Mouse (Mus musculus) frontal cortex, postnatal 14 days (tissue): Measurements from ENCODE around the gene Zfp653.
"Not testable (repeated sequence)": the region's sequence is repeated elsewhere in the genome, so short reads cannot be mapped to it uniquely, and the experiment has no call there.

Experiments
- DNase-seq, 2 experiments: peaks; one replicate each; pipeline ENCODE4 v3.0.0; 2022; ENCODE audit warnings: low spot score in 2 of 2

Zfp653 gene

DNA sequence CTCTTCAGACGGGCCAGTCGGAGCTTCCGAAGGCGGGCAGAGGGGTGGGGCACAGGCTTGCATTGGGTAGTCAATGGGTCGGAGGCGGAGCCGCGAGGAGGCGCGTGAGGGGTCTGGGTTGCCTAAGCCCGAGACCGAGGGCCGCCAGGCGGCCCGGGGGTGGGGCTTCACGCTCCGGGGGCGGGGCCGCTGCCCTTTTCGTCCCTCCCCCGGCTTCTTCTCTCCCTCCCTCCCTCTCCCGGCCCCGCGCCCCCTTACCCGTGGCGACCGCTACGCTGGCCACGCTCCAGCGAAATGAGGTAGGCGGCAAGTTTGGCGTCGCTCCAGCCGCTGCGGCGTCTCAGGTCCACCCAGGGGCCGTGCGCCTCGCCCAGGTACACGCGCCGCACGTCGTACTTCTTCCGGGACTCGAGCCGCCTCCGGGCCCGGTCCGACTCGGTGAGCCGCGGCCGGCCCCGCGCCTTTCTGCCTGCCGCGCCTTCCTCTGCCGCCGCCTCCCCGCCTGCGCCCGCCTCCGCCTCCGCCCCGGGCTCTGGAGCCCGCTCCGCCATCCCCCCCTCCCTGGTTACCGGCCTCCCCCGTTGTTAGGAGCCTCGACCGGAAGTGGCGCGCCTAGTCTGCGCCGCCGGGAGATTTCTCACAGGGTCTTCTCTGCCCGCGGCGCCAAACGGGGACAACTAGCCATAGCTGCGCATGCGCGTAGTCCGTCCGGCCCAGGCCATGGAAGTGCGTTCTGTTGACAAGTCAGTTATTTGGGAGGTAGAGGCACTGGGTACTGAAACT is at the start of gene Zfp653, which contains the start of gene Gm49318:
Zfp653 (minus strand) TSS at position 586 of the 783 bp plus-strand sequence.
Gm49318 (minus strand) TSS at position 469 of the 783 bp plus-strand sequence.
- DNase-seq = peak; percentile 93 to 94

DNA sequence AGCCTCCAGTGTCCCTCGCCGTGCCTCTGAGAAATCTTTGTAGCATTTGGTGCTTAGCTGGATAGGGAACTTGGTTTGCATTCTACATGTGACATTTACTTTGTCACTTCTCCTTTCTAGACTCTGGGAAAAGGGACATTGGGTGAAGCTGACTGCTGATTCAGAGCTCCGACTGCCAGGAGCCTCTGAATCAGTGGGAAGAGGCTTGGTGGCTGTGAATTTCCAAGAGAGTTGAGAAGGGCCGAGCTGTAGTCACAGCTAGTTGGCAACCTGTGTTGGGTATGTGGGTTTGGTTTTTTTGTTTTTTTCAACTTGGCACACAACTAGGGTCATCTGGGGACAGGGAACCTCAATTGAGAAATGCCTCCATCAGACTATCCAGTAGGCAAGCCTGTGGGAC is 48.4 kb upstream of the Zfp653 start:
- no peak for DNase-seq

DNA sequence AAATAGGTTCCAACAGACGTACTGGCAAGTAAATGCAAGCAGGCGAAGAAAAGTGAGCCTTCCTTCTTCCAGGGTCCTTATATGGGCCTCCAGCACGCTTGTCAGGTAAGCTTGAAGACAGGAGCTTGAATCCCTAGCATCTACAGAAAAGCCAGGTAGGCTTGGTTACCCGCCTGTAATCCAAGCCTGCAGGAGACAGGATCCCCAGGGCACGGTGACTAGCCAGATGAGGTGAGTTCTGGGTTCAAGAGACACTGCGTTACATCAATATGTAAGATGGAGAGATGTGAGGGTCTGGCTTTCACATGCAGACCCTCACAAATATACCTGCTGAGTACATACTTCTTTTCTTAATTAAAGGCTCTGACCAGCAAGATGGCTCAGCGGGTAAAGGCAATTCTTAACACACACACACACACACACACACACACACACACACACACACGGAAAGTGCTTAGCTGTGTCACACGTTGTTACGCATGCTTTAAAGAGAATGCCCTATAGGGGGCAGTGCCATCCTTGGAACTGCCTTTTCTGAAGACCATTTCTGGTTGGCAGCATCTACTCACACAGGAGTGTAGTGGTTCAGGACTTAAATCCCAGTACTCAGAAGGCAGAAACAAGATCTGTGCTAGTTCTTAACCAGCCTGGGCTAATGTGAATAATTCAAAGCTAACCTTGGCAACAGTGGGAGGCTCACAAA is 46.7 kb upstream of the Zfp653 start:
- peak in 1 of 2 experiments; percentile 32 for DNase-seq

DNA sequence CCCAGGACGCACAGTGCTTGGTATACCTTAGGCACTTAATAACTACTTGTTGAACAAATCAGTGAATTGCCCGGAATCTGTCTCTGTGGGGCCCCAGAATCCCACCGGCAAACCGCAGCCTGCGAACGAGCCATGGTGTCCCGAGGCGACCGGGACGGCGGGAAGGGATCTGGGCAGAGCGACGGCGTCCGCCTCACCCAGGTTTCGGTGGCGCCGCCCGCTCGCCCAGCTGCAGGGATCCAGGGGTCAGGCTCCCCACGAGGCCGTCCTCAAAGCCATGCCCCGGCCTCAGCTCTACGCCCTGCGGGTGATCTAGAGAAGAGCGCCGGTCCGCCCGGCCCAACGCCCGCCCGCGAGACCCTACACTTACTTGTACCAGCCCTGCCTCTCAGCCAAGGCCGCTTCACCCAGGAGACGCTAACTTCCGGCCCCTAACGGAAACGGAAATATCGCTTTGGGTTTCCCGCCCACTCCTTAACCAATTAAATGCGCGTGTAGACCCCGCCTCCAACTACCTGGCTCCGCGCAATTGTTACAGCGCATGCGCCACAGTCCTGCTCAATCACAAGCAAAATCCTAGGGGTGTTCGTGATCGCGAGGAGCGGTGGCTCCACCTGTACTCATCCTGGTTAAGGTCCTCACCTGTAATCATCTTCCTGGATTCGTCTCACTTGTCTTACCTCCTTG is 45.7 kb upstream of the Zfp653 start, which contains the start of gene Elof1:
Elof1 (minus strand) TSS at position 433 of the 687 bp plus-strand sequence.
- DNase-seq = peak; percentile 92 to 93

GRCm38 (mm10) chr9:22116086-22116485 is 44.9 kb upstream of the Zfp653 start:
- DNase-seq = no peak

DNA sequence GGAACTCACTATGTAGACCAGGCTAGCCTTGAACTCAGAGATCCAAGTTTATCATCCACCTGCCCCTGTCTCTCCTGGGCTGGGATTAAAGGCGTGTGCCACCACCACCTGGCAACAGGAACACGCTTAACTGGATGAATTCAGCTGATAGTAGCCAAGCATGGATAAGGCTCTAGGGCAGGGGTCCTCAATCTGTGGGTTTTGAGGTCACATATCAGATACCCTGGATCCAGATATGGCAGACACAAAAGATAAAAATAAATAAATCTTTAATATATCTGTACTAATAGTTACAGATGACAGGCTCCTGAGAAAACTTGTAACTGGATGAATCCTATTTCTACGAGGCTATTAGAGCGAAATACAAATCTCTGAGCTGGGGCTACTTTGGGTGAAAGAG is 44.5 kb upstream of the Zfp653 start:
- DNase-seq = no peak

DNA sequence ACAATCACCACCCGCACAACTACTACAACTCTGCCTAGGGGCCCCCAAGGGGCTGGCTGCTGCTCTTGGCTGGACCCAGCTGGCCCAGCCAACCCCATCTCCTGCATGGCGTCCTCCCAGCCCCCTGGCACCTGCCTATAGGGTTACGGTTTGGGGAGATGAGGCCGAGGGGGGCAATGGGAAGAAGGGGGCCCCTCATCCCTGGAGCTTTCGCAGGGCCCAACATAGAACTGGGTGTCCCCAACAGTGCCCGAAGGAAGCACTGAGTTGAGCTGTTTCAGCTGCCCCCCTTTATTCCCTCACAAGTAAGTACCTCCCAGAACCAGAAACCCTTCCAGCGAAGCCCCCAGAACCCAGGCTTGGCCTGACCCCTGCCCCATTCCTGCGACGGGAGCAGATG is 37.0 kb upstream of the Zfp653 start:
- DNase-seq = no peak

DNA sequence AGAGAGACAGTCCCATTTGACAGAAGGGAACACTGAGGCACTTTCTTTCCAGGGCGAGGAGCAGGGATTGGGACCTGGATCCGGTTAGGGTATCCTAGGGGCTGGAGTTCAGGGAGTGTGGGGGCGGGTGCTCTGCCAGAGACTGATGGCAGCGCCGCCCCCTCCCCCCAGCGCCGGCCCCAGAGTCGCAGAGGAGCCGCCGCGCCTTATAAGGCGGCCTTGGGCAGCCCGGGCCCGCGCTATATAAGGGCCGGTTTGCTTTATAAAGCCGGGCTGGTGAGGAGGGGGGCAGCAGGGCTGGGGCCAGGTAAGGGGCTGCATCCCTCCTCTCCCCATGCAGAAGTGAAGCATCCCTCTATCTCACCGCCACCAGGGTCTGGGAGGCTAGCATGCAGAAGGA is 28.7 kb upstream of the Zfp653 start:
- DNase-seq = no peak

DNA sequence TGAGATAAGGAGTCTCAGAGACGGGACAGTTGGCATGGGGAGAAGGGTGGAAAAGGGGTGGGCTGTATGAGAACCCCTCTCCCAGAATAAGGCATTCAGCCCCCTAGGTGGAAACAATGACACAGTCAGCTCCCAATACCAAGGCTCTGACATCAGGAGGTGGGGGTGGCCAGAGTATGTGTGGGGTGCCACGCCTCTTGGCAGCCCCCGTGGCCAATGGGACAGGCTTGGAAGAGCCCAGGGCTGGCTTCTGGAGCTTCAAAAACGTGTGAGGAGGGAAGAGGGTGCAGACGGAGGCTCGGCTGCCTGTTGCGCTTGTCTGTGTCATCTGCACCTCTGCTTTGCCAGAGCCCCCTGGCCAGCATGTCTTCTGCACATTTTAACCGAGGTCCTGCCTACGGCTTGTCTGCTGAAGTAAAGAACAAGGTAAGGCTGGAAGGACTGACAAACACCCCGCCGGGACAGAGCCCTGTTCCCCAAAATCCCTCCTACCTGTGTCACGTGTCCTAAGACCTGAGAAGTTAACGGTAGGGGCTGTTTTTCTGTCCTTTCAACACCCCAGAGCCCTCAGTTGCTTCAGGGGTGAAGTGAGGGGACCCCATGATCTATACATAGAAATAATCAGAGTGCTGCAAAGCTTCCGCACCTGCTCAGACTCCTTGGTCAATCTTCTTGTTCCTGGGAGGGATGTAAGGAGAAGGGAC is 28.0 kb upstream of the Zfp653 start, which contains the start of gene Cnn1:
Cnn1 (plus strand) TSS at position 224 of the 704 bp plus-strand sequence.
- DNase-seq = no peak

DNA sequence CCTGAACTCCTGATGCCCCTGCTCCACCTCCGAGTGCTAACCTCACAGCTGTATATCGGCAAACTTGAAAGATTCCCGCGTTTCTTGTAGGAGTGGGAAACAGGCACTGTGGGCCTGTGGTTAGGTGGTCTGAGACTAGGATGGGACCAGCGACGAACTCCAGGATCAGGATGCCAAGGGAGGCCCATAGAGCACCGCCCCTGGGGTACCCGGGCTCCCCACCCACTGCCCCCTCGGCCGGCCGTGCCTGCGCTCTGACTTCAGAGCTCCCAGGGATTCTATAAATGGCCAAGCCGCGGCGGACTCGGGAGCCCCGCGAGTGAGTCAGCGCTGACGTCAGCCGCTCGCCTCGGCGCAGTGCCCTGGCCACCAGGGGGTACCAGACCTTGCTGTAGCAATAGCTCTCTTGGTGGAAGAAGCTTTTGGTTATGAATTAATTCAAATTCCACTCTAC is 24.7 kb upstream of the Zfp653 start:
- DNase-seq = peak; percentile 46 to 55

DNA sequence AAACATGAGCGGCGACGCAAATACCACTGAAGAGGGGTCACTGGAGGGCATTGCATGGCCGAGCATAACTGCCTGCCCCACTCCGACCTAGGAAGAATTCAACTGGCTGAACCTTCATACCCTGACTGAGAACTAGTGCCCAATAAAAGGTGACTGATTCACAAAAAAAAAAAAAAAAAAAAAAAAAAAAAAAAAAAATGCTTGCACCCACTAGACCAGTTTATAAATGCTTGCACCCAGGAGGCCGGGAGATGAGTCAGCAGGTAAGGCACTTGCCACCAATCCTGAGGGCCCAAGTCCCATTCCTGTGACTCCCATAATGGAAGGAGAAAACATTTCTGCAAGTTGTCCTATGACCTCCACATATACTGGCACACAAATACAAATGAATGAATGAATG is 21.6 kb upstream of the Zfp653 start:
- DNase-seq = no peak

- DNase-seq = no peak
These were observed 18.8 kb upstream of the Zfp653 start for GRCm38 (mm10) chr9:22089986-22090385.

GRCm38 (mm10) chr9:22089281-22089680 is 18.1 kb upstream of the Zfp653 start:
- no peak for DNase-seq

DNA sequence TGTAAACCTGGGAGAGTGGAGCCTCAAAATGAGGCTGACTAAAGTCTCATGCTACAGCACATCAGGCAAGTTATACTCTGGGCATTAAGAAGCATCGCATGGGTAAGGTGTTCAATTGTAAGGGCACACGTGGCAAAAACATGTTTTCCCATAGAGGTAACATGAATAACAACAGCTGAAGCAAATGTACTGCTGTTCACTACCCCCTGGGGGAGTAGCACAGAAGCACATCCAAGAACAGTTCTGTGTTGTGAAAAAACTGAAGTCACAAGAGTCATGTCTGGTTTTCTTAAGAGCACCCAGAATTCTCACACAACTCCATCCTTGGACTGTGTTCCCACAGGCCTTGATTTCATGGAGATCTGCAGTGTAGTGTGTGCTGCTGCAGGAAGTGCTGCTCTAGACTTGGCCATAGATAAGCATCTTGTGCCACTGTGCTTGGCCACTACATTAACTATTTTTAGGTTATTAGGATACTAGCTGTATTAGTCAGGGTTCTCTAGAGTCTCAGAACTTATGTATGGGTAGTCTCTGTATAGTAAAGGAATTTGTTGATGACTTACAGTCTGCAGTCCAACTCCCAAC is 15.9 kb upstream of the Zfp653 start:
- DNase-seq = no peak

DNA sequence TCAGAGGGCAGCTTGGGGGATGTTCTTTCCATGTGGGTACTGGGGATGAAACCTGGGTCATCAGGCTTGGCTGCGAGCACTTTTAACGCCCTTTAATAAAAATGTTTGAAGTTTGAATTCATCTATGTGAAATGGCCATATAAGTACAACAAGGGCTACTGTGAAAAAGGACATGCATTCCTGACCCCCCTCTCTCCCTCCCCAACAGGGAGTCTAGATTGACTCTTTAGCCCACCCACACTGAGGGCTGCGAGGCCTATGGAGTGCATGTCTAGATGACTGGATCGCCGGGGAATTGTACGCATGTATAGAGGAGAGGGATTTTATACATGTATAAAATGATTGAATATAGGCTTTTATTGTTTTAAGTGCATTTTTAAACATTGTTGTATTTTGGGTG is 14.8 kb upstream of the Zfp653 start:
- DNase-seq = no peak

GRCm38 (mm10) chr9:22085022-22085834 is 14.1 kb upstream of the Zfp653 start, which contains the start of gene Ecsit:
Gene Ecsit (minus strand): TSS chr9:22085438.
- peak; percentile 93 to 94 for DNase-seq

- DNase-seq = no peak
These were observed 13.5 kb upstream of the Zfp653 start for GRCm38 (mm10) chr9:22084667-22085021.

DNA sequence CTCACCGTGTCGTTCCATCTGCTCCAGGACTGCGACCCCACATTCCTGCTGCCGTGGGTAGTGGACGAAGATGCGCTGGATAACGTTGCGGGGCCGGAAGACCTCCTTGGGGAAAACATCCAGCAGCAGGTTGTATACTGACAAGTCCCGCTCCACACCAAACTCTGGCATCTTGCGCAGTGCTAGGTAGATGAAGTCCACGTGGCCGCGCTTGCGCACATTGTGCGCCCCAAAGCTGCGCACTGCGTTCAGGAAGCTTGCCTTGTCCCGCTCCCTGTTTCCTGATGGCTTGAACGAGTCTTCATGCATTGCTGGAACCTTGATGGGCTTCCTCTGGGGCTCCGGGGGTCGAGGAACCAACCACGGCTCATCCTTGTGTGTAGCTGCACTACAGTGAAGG is 5.0 kb upstream of the Zfp653 start:
- no peak for DNase-seq

- not testable (repeated sequence) for DNase-seq
These were observed 4.6 kb upstream of the Zfp653 start for GRCm38 (mm10) chr9:22075778-22076177.

GRCm38 (mm10) chr9:22072276-22072675 is 1.1 kb upstream of the Zfp653 start:
- no peak for DNase-seq
